Mouse (Mus musculus): ENCODE measurements around the gene Ctu2. TPM values are rescaled to one million over a fixed set of nuclear protein-coding genes. Genes with fewer than 3 reads are reported as not detected.

The Ctu2 gene
- total and polyA plus RNA-seq, 2 experiments: 7.0 to 27.0 TPM

DNA sequence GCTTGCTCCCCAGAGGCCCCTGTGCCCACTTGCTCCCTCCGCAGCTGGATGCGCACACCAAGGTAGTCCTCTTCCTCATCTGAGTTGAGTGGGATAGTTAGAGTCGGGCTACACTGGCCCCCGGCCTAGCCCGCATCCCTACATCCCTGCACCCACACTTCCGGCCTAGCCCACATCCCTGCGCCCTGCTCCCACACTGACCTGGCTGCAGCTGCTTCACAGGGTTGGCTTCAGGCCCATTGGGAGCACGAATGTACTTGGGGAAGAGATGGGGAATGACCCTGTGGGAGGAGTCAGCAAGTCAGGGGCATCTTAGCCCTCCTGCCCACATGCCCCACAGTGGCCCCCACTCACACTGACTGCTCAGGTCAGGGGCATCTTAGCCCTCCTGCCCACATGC is 6.5 kb downstream of the Ctu2 start:
- DNase-seq (ENCODE audit: extremely low read depth, low read depth, low spot score): no peak
- Histone ChIP-seq H3K36me3 (ENCODE audit: control insufficient read depth, insufficient read depth, low read length) (peaks cover 7% of the 10 kb centered on the region; the same call in 1 of the 2 replicates), H3K4me3 (ENCODE audit: insufficient read depth, low read depth, low read length) (no peak overlapping the region), H3K27me3 (ENCODE audit: control insufficient read depth, insufficient read depth, low read length) (no peaks in the 10 kb centered on the region), H3K27ac (replicated peaks; ENCODE audit: insufficient read depth, low read depth, low read length) (no peak overlapping the region), H3K79me2 (ENCODE audit: control insufficient read depth, insufficient read depth, low read length) (no peaks in the 10 kb centered on the region), H3K4me1 (ENCODE audit: control insufficient read depth, insufficient read depth, low read length) (no peaks in the 10 kb centered on the region), H3K9ac (ENCODE audit: low read depth, low read length) (no peak overlapping the region)
- TF ChIP-seq CTCF (IDR thresholded peaks at IDR 0.05; ENCODE audit: low read depth, low read length): no peak
- no peak for TF ChIP-seq POLR2A (IDR thresholded peaks at IDR 0.05; ENCODE audit: extremely low read depth, insufficient read depth, low read length)
- 87% methylated on average over 8 of the region's 8 CpGs for WGBS

DNA sequence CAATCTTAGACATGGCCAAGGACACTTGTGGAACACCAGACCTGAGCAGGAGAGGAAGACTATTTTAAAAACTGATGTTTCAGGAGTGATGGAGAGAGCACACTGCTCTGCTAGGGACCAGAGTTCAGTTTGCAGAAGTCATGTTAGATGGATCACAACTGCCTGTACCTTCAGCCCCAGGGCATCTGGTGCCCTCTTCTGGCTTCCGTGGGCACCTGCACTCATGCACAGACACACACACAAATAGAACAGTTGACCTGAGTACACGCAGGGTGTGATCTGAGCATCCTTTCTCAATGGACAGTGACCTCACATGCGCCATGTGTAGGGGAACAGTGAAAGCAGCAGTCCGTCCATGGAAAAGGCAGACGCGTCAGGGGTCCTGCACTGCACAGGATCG is 7.9 kb downstream of the Ctu2 start:
- peak; percentile 56 for TF ChIP-seq CTCF (IDR thresholded peaks at IDR 0.05; ENCODE audit: low read depth, low read length)
- no peak for TF ChIP-seq POLR2A (IDR thresholded peaks at IDR 0.05; ENCODE audit: extremely low read depth, insufficient read depth, low read length)
- no peak overlapping the region for H3K9ac ChIP-seq (ENCODE audit: low read depth, low read length)
- peaks cover 7% of the 10 kb centered on the region; the same call in 1 of the 2 replicates for H3K36me3 ChIP-seq (ENCODE audit: control insufficient read depth, insufficient read depth, low read length)
- 97% methylated on average over 7 of the region's 7 CpGs for WGBS
- H3K27me3 ChIP-seq (ENCODE audit: control insufficient read depth, insufficient read depth, low read length): no peaks in the 10 kb centered on the region
- H3K27ac ChIP-seq (replicated peaks; ENCODE audit: insufficient read depth, low read depth, low read length): no peak overlapping the region
- no peaks in the 10 kb centered on the region for H3K4me1 ChIP-seq (ENCODE audit: control insufficient read depth, insufficient read depth, low read length)
- no peak overlapping the region for H3K4me3 ChIP-seq (ENCODE audit: insufficient read depth, low read depth, low read length)
- H3K79me2 ChIP-seq (ENCODE audit: control insufficient read depth, insufficient read depth, low read length): no peaks in the 10 kb centered on the region
- DNase-seq (ENCODE audit: extremely low read depth, low read depth, low spot score): no peak

DNA sequence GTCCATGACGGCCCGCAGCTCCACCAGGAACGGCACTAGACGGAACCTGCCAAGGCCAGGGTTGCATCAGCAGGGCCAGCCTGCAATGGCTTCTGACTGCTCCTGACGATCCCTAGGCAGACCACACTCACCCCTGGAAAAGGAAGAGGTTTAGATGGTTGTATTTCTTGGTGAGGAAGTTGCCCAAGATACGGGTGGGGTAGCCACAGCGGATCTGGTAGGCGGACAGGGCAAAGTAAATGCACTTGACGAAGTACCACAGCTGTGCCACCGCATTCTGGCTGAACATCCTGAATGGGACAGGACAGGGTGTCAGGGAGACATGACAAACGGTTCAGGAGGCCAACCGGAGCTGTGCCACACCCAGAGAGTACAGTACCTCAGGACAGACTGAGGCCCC is 8.9 kb downstream of the Ctu2 start:
- H3K4me3 ChIP-seq (ENCODE audit: insufficient read depth, low read depth, low read length): no peak overlapping the region
- no peak for DNase-seq (ENCODE audit: extremely low read depth, low read depth, low spot score)
- H3K27me3 ChIP-seq (ENCODE audit: control insufficient read depth, insufficient read depth, low read length): no peaks in the 10 kb centered on the region
- H3K79me2 ChIP-seq (ENCODE audit: control insufficient read depth, insufficient read depth, low read length): no peaks in the 10 kb centered on the region
- TF ChIP-seq CTCF (IDR thresholded peaks at IDR 0.05; ENCODE audit: low read depth, low read length) (no peak), POLR2A (IDR thresholded peaks at IDR 0.05; ENCODE audit: extremely low read depth, insufficient read depth, low read length) (no peak)
- 86% methylated on average over 12 of the region's 12 CpGs for WGBS
- peaks cover 4% of the 10 kb centered on the region; the same call in 1 of the 2 replicates for H3K36me3 ChIP-seq (ENCODE audit: control insufficient read depth, insufficient read depth, low read length)
- no peaks in the 10 kb centered on the region for H3K4me1 ChIP-seq (ENCODE audit: control insufficient read depth, insufficient read depth, low read length)
- no peak overlapping the region for H3K27ac ChIP-seq (replicated peaks; ENCODE audit: insufficient read depth, low read depth, low read length)
- no peak overlapping the region for H3K9ac ChIP-seq (ENCODE audit: low read depth, low read length)

DNA sequence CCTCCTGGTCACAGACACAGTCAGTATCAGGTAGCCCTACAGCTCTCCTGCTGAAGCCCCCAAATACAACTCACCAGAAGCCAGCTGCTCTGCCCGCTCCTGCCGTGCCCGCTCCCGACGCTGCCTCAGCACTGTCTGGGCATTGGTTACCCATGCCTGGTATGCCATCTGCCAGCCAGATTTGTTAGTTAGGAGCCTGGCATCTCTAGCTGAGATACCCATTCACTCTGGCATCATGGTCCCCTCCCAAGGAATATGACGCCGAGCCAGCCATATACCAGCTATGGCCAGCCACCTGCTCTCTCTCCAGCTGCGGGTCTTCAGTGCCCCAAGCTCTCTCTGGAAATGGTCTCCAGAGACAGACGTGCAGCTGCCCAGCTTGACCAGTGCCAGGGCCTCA is 12.4 kb downstream of the Ctu2 start:
- no peak for DNase-seq (ENCODE audit: extremely low read depth, low read depth, low spot score)
- 95% methylated on average over 9 of the region's 9 CpGs for WGBS
- Histone ChIP-seq H3K4me1 (ENCODE audit: control insufficient read depth, insufficient read depth, low read length) (no peaks in the 10 kb centered on the region), H3K9ac (ENCODE audit: low read depth, low read length) (no peak overlapping the region), H3K36me3 (ENCODE audit: control insufficient read depth, insufficient read depth, low read length) (no peaks in the 10 kb centered on the region), H3K79me2 (ENCODE audit: control insufficient read depth, insufficient read depth, low read length) (no peaks in the 10 kb centered on the region), H3K4me3 (ENCODE audit: insufficient read depth, low read depth, low read length) (no peak overlapping the region), H3K27ac (replicated peaks; ENCODE audit: insufficient read depth, low read depth, low read length) (no peak overlapping the region), H3K27me3 (ENCODE audit: control insufficient read depth, insufficient read depth, low read length) (no peaks in the 10 kb centered on the region)
- no peak for TF ChIP-seq CTCF (IDR thresholded peaks at IDR 0.05; ENCODE audit: low read depth, low read length)
- TF ChIP-seq POLR2A (IDR thresholded peaks at IDR 0.05; ENCODE audit: extremely low read depth, insufficient read depth, low read length): no peak

- no peak overlapping the region; the same call in 1 of the 2 replicates for H3K27ac ChIP-seq (replicated peaks; ENCODE audit: insufficient read depth, low read depth, low read length)
- no peaks in the 10 kb centered on the region for H3K36me3 ChIP-seq (ENCODE audit: control insufficient read depth, insufficient read depth, low read length)
- no peak overlapping the region for H3K9ac ChIP-seq (ENCODE audit: low read depth, low read length)
- 79% methylated on average over 11 of the region's 12 CpGs for WGBS
- no peak overlapping the region for H3K4me3 ChIP-seq (ENCODE audit: insufficient read depth, low read depth, low read length)
- H3K27me3 ChIP-seq (ENCODE audit: control insufficient read depth, insufficient read depth, low read length): no peaks in the 10 kb centered on the region
- H3K79me2 ChIP-seq (ENCODE audit: control insufficient read depth, insufficient read depth, low read length): no peaks in the 10 kb centered on the region
- DNase-seq (ENCODE audit: extremely low read depth, low read depth, low spot score): no peak
- H3K4me1 ChIP-seq (ENCODE audit: control insufficient read depth, insufficient read depth, low read length): no peaks in the 10 kb centered on the region
- TF ChIP-seq POLR2A (IDR thresholded peaks at IDR 0.05; ENCODE audit: extremely low read depth, insufficient read depth, low read length): no peak
- TF ChIP-seq CTCF (IDR thresholded peaks at IDR 0.05; ENCODE audit: low read depth, low read length): no peak
Observed at GRCm38 (mm10) chr8:122497016-122497734, 21.2 kb downstream of the Ctu2 start.

GRCm38 (mm10) chr8:122497912-122498311 is 22.0 kb downstream of the Ctu2 start:
- no peak overlapping the region for H3K4me3 ChIP-seq (ENCODE audit: insufficient read depth, low read depth, low read length)
- H3K79me2 ChIP-seq (ENCODE audit: control insufficient read depth, insufficient read depth, low read length): no peaks in the 10 kb centered on the region
- H3K27ac ChIP-seq (replicated peaks; ENCODE audit: insufficient read depth, low read depth, low read length): no peak overlapping the region
- H3K4me1 ChIP-seq (ENCODE audit: control insufficient read depth, insufficient read depth, low read length): no peaks in the 10 kb centered on the region
- no peaks in the 10 kb centered on the region for H3K36me3 ChIP-seq (ENCODE audit: control insufficient read depth, insufficient read depth, low read length)
- H3K27me3 ChIP-seq (ENCODE audit: control insufficient read depth, insufficient read depth, low read length): no peaks in the 10 kb centered on the region
- H3K9ac ChIP-seq (ENCODE audit: low read depth, low read length): no peak overlapping the region
- 75% methylated on average over 17 of the region's 17 CpGs for WGBS
- no peak for TF ChIP-seq POLR2A (IDR thresholded peaks at IDR 0.05; ENCODE audit: extremely low read depth, insufficient read depth, low read length)
- peak; percentile 42 for TF ChIP-seq CTCF (IDR thresholded peaks at IDR 0.05; ENCODE audit: low read depth, low read length)
- no peak for DNase-seq (ENCODE audit: extremely low read depth, low read depth, low spot score)
